Mouse (Mus musculus): ENCODE data around the gene Ttll10.

DNA sequence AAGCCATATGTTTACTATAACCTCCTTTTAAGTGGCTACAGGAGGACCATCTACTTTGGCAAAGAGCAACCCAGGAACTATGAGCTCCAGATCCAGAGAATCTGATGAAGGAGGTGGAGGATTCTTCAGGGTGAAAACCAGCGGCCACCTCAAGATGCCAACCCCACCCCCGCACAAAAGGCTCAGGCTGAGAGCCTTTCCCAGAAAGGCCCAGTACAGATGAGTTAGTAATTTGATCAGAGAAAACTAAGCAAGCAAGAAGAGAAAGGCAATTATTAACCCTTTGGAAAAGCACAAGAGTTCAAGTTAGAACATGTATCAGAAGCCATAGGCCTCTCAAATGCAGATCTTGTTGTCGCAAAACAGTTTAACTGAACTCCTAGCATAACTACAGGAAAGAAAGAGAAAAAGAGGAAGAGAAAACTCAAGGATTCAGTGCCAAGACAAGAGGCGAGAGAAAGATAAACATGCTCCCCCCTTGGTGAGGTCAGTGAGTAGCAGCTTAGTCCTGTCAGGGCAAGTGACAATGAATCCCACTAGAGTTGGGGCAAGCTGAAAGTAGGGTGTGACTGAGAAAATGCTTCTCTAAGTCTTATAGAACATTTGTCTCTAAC lies 23.5 kb upstream of the Ttll10 start:
- no peak for TF ChIP-seq EP300 (IDR thresholded peaks at IDR 0.05; ENCODE audit: low read depth)
- TF ChIP-seq CTCF (IDR thresholded peaks at IDR 0.05; ENCODE audit: low read depth) = no peak
